Mouse (Mus musculus): ENCODE results near the gene Fmo1.

DNA sequence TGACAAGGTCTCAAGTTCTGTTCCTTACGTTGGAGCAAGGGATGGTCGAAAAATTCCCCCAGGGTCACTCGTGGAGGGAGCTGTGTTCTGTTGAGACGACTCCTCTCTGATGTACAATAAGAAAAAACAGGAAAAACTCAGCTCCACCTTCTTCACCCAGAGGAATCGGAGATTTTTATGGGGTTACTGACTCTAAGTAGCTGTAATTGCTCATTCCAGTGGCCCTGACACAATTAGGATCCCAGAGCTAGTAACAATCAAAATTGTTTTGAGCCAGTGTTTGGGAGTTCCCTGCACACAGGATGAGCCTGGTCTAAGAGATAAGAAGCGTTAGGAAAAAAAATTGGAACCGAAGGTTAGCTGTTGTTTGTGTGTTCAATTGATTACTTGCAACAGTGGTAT, at the start of gene Fmo1:
- TF ChIP-seq CTCF (IDR thresholded peaks at IDR 0.05; ENCODE audit: borderline replicate concordance, control insufficient read depth, extremely low read depth, insufficient read depth, low read length, poor library complexity) (no peak), POLR2A (IDR thresholded peaks at IDR 0.05; ENCODE audit: control insufficient read depth, extremely low read depth, insufficient read depth, low read length, poor library complexity) (no peak)

Data from thymus, adult 2 months (tissue).